Mouse (Mus musculus): ENCODE measurements around the gene Pank3.

Pank3 gene

GRCm38 (mm10) chr11:35776452-35776851, 7.2 kb downstream of the Pank3 start:
- 89% methylated on average over 3 of the region's 3 CpGs for WGBS

GRCm38 (mm10) chr11:35780336-35780735, 11.1 kb downstream of the Pank3 start:
- 71% methylated on average over 3 of the region's 3 CpGs for WGBS

- over 99% methylated on average over 3 of the region's 3 CpGs for WGBS
These were observed 13.2 kb downstream of the Pank3 start for GRCm38 (mm10) chr11:35782444-35782843.

- WGBS: 78% methylated on average over 5 of the region's 5 CpGs
These were observed 13.8 kb downstream of the Pank3 start for GRCm38 (mm10) chr11:35783038-35783437.

GRCm38 (mm10) chr11:35784002-35784401, 14.7 kb downstream of the Pank3 start:
- 87% methylated on average over 3 of the region's 3 CpGs for WGBS

GRCm38 (mm10) chr11:35784537-35784936, 15.3 kb downstream of the Pank3 start:
- 94% methylated on average over 4 of the region's 4 CpGs for WGBS

- WGBS: 31% methylated on average over 2 of the region's 2 CpGs
These were observed 19.2 kb downstream of the Pank3 start for GRCm38 (mm10) chr11:35788443-35788842.

GRCm38 (mm10) chr11:35792800-35793199, 23.5 kb downstream of the Pank3 start:
- 84% methylated on average over 5 of the region's 5 CpGs for WGBS

GRCm38 (mm10) chr11:35797751-35798494, 28.6 kb downstream of the Pank3 start:
- WGBS: 2% methylated on average over 86 of the region's 86 CpGs

- 2% methylated on average over 23 of the region's 23 CpGs for WGBS
These were observed 29.2 kb downstream of the Pank3 start for GRCm38 (mm10) chr11:35798495-35798820.

- 8% methylated on average over 11 of the region's 11 CpGs for WGBS
These were observed 29.6 kb downstream of the Pank3 start, which contains the start of gene Fbll1 for GRCm38 (mm10) chr11:35798874-35799273. Gene Fbll1 (minus strand): TSS chr11:35798884.

GRCm38 (mm10) chr11:35801332-35801731, 32.0 kb downstream of the Pank3 start:
- 79% methylated on average over 5 of the region's 5 CpGs for WGBS

- 78% methylated on average over 10 of the region's 10 CpGs for WGBS
These were observed 42.2 kb downstream of the Pank3 start for GRCm38 (mm10) chr11:35811458-35811857.

GRCm38 (mm10) chr11:35816316-35816715, 47.0 kb downstream of the Pank3 start:
- 89% methylated on average over 12 of the region's 12 CpGs for WGBS

GRCm38 (mm10) chr11:35827714-35828113, 58.4 kb downstream of the Pank3 start:
- 91% methylated on average over 6 of the region's 6 CpGs for WGBS

- WGBS: 62% methylated on average over 4 of the region's 4 CpGs
These were observed 62.9 kb downstream of the Pank3 start for GRCm38 (mm10) chr11:35832139-35832538.

- WGBS: 74% methylated on average over 6 of the region's 6 CpGs
These were observed 64.0 kb downstream of the Pank3 start for GRCm38 (mm10) chr11:35833270-35833669.

GRCm38 (mm10) chr11:35834022-35834760, 64.9 kb downstream of the Pank3 start, which contains the start of gene Rars:
Gene Rars (minus strand): TSS chr11:35834506.
- 1% methylated on average over 46 of the region's 46 CpGs for WGBS

- 73% methylated on average over 5 of the region's 5 CpGs for WGBS
These were observed 68.2 kb downstream of the Pank3 start for GRCm38 (mm10) chr11:35837156-35838126.

GRCm38 (mm10) chr11:35838345-35839338, 69.4 kb downstream of the Pank3 start:
- 26% methylated on average over 28 of the region's 28 CpGs for WGBS

GRCm38 (mm10) chr11:35840282-35840681, 71.0 kb downstream of the Pank3 start:
- 79% methylated on average over 7 of the region's 7 CpGs for WGBS
